Mouse (Mus musculus) gastrocnemius, postnatal 14 days (tissue): ENCODE results near the gene Qrich2. TPM values are rescaled to one million over a fixed set of nuclear protein-coding genes. Genes with fewer than 3 reads are reported as not detected.
"Not testable (repeated sequence)": the region's sequence is repeated elsewhere in the genome, so short reads cannot be mapped to it uniquely, and the experiment has no call there.

Experiments used
- DNase-seq: peaks from one replicate; pipeline ENCODE4 v3.0.0; 2021; ENCODE audit warnings: mixed read lengths
- intact Hi-C: fragments of 180-260 bp; cut with DNase I; formaldehyde crosslinking; loops from one replicate; pipeline ENCODE4 v1.15.1; 2025; ENCODE audit warnings: low total_unique reads
- total RNA-seq, 2 experiments: library from RNA; stranded (reverse); gene quantifications; 2 replicates each; pipeline ENCODE4 v1.2.3; 2021

Qrich2 gene
- total RNA-seq, 2 experiments from 2014 or later: not detected

DNA sequence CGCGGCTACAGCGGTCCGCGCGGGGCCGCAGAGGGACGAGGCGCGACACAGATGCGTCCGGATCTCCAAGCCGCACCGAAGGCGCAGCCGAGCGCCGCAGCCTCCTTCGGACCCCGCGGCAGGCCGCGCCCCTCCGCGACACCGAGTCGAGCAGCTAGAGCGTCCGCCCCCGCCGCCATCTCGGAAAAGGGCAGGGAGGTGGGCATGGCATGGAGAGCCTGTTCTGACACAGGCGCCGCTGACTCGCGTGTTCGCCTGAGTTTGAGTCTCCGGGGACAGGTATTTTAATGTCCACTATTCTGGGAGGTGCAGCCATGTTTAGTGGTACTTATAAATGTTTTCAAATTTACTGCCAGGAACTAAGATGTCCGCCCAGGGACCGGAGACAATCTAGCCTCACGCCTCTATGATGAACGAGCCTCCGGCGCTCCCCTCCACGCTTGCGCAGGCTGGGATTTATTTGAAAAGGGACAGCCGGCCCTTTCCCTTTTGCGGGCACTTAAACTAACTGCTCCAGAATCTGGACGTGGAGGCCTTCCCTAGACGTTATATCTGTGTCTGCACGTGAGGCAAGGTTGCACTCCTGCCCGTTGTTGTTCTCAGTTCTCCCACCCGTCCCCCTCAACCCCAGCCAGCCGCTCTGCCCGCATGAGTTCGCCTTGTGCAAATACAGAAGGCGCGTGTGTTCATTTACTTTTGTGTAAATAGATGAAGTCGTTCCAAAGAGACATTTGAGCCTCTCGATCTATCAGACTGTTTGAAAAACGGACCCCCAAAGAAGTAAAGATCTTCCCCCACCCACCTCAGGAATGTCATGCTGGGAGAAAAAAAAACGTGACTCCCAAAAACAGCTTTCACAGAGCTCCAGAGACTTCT, 24.4 kb upstream of the Qrich2 start:
- intact Hi-C loops: no loop called here
- DNase-seq: peak; percentile 90

DNA sequence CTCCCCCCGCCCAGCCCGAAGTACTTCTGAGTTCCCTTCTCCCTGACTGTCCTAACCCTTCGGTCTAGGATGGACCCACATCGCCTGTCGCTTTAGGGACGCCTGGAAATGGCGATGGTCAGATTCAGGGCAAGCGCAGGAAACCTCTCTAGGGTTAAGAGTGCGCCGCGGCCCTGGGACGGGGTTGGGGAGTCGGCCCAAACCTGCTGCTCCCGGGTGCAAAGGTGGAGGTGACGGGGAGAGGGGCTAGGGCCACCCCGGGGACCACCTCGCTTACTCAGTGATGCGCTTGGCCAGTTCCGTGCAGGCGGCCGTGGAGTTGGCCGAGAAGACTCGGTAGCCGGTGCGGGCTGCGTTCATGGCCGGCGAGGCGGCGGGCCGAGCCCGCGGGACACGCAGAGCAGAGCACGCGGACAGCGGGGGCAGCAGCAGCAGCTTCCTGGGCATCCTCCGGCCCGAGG, 23.8 kb upstream of the Qrich2 start:
- intact Hi-C loops: no loop called here
- no peak for DNase-seq

DNA sequence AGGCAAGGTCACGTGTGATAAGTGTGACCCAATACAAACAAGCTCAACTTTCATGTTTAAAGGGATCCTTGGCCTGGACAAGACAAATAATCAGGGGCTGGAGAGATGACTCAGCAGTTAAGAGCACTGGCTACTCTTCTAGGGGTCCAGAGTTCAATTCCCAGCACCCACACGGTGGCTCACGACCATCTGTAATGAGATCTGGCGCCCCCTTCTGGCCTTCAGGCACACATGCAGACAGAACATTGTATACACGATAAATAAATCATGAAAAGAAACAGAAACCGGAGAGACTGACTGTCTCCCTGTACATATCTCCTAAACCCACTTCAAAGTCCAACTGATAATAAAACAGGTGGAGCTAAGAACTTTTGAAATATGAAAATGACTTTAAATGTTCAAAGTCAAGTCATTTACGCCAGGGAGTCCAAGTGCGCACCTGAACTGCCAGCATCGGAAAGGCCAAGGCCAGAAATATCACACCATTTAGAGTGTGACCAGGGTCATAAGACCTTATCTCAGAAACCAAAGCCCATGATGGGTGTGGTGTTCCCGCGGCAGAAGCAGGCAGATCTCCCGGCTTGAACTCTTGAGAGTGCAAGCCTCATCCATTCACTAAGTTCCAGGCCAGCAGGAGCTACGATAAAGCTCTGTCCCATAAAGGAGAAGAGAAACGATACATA, 22.8 kb upstream of the Qrich2 start:
- no peak for DNase-seq
- intact Hi-C loops: no loop called here

DNA sequence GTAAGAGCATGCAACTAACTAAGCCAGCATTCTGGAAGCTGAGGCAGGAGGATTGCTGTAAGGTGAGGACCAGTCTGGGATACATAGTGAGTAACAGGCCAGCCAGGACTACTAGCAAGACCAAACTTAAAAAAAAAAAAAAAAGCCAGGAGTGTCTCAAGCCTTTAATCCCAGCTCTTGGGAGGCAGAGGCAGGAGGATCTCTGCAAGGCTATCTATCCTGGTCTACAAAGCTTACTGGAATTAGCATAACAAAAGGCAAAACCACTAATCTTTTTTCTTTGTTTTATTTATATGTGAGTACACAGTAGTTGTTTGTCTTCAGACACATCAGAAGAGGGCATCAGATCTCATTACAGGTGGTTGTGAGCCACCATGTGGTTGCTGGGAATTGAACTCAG, 22.2 kb upstream of the Qrich2 start:
- DNase-seq: no peak
- intact Hi-C loops: no loop called here

DNA sequence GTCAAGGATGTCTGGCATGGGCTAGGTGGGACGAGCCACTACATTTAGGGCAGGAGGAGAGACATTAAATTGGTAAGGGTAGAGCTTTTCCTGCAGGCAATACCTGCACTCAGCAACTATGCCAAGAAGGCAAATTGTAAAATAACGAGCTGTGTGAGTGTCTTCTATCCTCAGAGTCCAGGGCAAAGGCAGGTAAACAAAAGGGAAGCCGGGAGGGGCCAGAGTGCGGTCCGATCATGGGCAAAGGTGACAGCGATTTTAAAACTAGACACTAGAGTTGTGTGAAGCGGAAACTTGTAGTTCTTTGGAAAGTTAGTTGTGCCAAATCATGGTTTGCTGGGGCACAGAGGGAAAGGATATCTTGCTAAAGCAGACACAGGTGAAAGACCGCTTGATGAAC, 18.2 kb upstream of the Qrich2 start:
- intact Hi-C loops: no loop called here
- DNase-seq: no peak

DNA sequence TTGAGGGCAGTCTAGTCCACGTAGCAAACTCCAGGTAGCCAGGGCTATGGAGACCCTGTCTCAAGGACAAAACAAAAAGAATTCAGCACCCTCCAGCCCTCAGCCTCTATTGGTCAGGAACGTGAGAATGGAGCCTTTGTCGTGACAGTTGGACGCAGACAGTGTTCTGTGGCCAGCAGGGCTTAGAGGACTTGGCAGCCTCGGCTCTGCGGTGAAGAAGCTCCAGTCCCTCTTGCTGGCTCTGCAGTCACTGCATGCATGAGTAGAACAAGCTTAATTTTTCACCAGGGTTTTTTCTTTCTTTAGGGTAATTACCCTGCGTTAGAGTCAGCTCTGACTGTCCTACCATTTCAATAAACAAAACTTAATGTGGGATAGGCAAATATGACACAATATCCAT, 15.7 kb upstream of the Qrich2 start:
- no peak for DNase-seq
- intact Hi-C loops: no loop called here

DNA sequence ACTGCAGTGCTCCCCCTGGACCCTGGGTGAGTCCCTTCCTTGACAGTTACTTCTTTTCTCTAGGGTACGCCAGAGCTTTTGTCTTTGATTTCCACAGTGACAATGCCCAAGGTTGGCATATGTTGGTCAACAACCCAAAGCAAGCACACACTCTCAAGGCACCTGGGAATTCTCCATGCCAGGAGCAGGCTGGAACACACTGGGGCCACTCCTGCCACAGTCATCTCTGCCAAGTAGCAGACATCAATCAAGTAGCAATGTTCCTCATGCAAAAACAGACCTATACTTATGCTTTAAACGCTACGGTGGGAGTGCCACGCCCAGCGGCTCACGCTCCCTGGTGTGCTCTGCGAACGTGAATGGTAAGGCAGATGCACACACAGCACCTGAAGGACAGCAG, 14.9 kb upstream of the Qrich2 start:
- no peak for DNase-seq
- intact Hi-C loops: no loop called here

DNA sequence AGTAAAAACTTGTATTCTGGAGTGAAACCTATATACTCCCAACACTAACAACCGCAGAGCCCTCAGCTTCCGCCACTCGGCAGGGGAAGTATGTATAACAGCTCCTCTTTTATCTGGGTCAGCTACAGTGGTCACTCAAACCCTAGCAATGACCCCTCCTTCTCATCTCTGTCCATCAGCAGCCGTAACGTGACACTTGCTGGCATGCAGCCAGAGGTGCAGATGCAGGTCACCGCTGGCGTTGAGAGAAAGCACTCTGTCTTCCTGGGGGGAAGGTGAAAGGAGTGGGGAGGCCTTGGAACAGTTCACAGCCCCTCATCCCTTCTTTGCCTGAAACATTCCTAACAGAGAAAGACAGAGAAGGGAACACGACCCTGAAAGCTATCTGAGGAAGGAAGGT, 13.8 kb upstream of the Qrich2 start:
- intact Hi-C loops: no loop called here
- peak; percentile 34 for DNase-seq

DNA sequence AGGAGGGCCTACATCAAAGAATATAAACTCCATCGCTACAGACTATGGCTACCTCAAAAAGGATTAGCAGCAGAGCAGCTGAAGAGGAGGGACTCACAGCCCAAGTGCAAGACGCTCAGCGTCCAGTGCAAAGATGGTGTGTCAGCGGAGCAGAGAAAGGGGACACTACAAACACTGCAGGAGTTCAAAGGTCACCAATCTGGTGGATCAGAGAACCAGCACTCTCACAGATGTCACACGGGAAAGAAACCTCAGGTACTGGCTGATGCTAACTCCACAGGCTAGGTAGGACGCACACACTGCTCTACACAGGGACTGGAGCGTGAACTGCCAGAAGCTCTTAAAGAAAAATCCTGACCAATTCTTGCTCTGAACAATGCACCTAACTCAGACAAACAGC, 12.9 kb upstream of the Qrich2 start:
- no peak for DNase-seq

DNA sequence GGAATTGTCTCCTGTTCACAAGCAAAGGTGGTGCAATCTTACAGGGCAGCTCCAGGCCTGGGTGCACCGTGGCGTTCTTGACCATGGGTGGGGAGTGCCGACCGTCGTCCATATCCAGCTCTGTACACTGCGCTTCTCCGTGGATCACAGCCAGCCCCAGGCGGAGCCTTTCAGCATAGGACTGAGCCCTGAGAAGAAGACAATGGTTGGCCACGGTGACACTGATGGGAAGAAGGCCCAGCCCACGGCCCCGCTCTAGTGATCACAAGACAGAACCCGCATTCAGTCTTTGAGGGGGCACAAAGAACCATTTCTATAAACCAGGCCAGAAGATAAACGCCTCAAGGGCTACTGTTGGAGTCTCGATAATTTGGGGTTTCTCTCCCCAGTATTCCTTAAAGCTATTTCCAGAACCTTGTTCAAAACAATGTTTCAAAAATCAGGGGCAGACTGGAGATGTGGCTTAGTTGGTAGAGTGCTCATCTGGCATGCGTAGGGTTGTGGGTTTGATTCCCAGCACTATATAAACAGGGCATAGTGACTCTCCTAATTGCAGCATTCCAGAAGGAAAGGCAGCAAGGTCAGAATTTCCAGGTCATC, 11.2 kb upstream of the Qrich2 start:
- intact Hi-C loops: no loop called here
- no peak for DNase-seq

More for the DNA sequence above, 12.9 kb upstream of the Qrich2 start:
- intact Hi-C loops: no loop called here

DNA sequence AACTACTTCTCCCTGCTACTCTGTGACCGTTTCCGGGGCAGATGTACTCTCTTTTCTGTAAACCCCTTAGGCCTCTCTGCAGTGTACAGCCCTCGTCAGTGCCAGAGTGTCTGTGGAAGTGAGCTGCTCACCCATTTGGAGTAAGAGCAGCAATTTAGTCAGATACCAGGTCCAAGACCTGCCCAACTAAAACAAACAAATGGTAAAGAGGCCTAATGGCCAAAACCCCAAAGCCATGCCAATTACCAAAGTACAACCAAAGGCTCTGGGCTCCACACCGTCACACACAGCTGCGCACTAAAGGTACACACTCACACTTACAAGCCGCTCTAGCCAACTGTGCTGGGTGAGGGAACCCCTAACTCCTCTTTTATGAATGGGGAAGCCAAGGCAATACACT, 10.7 kb upstream of the Qrich2 start:
- intact Hi-C loops: no loop called here
- DNase-seq: no peak

DNA sequence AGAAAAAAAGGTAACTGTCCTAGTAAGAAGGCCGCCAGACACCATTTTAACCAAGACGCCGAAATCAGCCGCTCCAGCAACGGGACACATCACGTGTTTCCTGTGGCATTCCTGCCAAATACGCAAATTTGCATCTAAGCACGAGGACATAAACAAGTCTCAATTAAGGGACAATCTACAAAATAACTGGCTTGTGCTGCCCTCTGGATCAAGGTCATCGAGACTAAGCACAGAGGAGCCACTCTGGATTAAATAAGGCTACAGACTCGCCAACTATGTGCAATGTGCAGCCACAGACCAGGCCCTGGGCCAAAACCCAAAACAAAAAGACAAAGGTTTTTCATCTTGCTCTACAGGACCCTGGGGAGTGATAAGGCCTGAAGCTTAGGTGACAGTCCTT, 10.0 kb upstream of the Qrich2 start:
- DNase-seq: no peak
- intact Hi-C loops: no loop called here

DNA sequence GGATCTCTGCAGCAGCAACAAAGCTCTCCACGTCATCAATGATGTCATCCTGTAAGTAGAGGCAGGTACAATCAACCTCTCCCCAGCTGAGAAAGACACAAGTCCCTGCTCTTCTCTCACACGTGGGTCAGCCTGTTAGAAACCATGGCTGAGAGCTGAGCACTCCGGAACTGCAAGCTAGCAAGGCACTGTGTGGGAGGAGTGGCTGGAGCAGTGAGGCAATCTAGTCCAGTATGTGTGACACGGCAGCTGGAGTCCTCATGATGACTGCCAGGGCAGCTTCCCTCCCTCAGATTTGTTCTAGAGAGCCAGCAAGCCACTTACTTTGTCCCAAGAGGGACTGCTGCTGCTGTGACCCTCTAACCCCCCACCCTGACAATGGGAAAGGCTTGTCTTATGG, 6.2 kb upstream of the Qrich2 start:
- intact Hi-C loops: no loop called here
- no peak for DNase-seq

DNA sequence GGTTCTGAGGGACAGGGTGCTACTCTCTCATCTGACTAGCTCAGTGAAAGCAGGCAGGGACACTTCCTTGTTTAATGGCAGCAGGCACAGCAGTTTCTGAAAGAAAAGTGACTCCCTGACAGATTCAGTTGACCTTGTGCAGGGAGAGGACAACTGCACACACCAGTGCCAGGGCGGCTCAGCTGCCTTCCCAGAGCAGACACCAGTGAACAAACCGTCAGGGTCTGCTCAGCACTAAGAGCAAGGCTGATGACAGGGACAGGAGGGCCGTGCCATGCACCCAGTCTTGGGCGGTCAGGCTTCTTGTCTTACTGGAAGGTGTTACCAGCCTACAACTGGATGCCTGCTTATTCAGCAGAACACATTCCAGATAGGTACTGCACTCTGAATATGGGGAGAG, 4.9 kb upstream of the Qrich2 start:
- no peak for DNase-seq
- intact Hi-C loops: no loop called here

DNA sequence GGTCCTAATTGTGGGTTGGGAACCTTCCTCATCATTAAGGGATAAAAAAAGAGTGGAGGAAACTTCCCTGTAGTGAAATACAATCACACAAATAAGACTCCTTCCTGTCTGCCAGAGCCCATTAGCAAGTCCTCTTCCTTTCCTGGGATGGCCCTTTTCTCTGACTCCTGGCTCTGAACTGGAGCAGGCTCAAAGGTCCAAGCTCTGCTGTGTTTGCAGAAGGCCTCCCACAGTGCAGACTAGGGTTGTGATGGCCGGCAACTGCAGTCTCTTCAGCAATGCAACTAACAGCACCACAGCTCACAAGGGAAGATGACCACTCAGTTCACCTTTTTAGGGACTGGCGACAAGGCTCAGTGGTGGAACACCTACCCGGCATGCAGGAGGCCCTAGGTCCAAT, 4.2 kb upstream of the Qrich2 start:
- intact Hi-C loops: no loop called here

DNA sequence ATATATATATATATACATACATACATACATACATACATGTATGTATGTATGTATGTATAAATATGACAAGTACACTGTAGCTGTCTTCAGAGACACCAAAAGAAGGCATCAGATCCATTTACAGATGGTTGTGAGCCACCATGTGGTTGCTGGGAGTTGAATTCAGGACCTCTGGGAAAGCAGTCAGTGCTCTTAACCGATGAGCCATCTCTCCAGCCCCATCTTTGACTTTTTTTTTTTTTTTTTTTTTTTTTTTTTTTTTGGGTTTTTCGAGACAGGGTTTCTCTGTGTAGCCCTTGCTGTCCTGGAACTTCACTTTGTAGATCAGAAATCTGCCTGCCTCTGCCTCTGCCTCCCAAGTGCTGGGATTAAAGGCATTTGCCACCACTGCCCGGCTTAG, 2.3 kb upstream of the Qrich2 start:
- intact Hi-C loops, DNase-seq: not testable (repeated sequence)

More for the DNA sequence above, 4.2 kb upstream of the Qrich2 start:
- DNase-seq: no peak

DNA sequence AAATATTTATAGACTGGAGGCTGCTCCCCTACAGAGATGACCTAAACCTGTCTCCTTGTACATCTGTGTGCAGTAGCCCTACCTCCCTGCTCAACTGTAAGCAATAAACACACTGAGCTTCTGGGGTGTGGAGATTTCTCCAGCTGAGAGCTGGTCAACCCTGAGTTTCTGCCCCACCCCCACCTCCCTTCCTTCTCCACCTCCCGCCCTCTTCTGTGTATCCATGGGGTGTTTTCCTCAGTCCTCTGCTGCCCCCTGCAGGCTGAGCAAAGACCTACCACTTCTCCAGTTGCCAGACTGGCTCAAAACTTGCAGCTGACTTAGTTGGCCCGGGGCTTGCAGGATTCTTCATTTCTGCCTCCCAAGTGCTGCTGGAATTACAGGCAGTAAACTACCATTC, 2.2 kb downstream of the Qrich2 start:
- peak; percentile 90 for DNase-seq
- intact Hi-C loops: loop anchor here (5.0 kb wide), 1 partner anchor 237 kb away; no protein-coding TSS in a partner anchor

DNA sequence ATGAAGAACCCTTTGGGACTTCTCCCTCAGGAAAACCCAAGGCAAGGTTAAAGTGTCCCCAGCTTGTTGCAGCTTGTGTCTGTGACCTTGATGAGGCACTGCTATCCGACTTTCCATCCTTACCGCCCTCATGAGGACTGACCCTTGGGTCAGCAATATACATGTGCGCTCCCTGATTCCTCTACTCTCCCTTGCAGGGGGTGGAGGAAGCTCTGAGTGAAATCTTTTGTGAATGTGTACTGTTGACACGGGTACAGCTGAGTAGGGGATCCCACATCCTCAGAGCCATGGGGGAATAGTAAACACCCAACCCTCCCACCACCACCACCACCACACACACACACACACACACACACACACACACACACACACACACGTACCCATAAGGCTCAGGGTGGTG, 2.7 kb downstream of the Qrich2 start:
- no peak for DNase-seq
- intact Hi-C loops: loop anchor here (5.0 kb wide), 1 partner anchor 236 kb away; no protein-coding TSS in a partner anchor

DNA sequence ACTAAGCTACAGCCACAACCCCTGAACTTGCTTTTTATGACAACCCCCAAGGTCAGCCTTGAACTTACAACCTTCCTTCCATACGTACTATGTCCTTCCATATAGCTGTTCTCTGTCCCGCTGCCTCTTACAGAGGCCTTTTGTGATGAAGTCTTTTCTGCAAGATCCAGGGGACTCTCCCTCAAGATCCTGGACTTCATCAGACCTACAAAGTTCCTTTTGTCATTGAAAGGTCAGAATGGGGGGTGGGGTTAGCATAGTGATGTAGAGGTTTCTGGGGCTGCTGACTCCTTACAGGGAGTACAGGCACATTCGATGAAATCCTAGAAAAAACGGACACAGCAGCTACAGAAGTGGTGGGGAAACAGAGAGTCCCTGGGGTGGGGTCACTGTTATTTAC, 6.3 kb downstream of the Qrich2 start:
- DNase-seq: no peak

DNA sequence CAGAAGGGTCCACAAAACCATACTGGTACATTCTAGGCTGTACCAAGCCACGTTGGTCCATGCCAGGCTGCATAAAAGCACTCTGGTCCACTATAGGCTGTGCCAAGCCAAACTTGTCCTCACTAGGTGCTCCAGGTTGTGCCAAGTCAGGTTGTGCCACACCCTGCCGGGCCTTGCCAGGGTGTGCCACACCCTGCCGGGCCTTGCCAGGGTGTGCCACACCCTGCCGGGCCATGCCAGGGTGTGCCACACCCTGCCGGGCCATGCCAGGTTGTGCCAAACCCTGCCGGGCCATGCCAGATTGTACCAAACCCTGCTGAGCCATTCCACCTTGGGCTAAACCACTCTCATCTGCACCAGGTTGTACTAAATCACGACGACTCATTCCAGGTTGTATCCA, 9.8 kb downstream of the Qrich2 start:
- intact Hi-C loops: no loop called here
- no peak for DNase-seq

More for the DNA sequence above, 6.3 kb downstream of the Qrich2 start:
- intact Hi-C loops: loop anchor here (5.0 kb wide), 1 partner anchor 232 kb away; no protein-coding TSS in a partner anchor
